8 mouse cellular contexts compared by ENCODE assay signal in the genomic region with DNA sequence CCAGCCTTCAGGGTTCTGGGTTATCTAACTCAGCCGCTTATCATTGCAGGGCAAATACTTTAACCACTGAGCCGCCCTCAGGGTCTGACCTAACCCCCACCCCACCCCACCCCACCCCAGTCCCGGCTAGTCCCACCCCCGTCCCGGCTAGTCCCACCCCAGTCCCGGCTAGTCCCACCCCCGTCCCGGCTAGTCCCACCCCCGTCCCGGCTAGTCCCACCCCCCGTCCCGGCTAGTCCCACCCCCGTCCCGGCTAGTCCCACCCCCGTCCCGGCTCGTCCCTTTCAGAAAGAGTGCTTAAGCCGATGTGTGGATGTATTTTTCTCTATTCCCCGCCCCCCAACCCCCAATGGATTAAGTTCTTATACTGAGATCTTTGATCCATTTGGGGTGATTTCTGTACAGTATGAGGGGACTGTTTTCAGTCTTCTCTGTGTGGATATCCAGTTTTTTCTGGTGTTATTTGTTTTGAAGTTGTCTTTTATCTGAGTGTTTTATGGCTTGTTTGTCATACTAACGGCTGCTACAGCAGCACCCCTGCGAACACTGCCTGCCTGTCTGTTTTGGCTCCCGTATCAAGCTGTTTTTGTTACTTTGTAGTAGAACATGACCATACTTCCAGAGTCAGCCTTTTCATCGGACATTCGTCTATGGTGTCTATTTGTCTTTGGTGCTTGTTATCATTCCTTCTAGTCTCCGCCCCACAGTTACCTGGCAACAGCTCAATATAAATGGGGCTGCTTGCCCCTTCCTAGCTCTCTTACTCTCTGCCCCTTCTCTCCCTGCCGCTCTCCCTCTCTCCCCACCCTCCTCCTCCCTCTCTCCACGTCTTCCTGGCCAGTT. TPM values are rescaled to one million over a fixed set of nuclear protein-coding genes. Genes with fewer than 3 reads are reported as not detected.
A peak's percentile ranks its signal among the peaks of the same experiment; 100 is the strongest.
DNase-seq lines count a peak whose midpoint lies in the region; ATAC-seq and TF ChIP-seq lines count a peak whose summit lies in the region.

No protein-coding gene starts in this region.

- H3K9me3 ChIP-seq in heart, embryonic 15.5 days (replicated peaks): no peaks in the 10 kb centered on the region
- no peaks in the 10 kb centered on the region for H3K9me3 ChIP-seq in limb, embryonic 14.5 days (ENCODE audit: control insufficient read depth, low read length)
- no peaks in the 10 kb centered on the region for H3K9me3 ChIP-seq in neural tube, embryonic 12.5 days

- DNase-seq in layer of hippocampus, adult 2 months (ENCODE audit: low spot score in 2 of 2): no peak
- no peak for DNase-seq in layer of hippocampus, postnatal 25 days (ENCODE audit: extremely low spot score in 1 of 2, low spot score in 1 of 2)
- peak; percentile 57 for DNase-seq in c-Kit-positive CD71-negative TER-119-negative erythroid progenitor cells, embryonic 14.5 days (ENCODE audit: low read depth)
- peak; percentile 24 for DNase-seq in limb, embryonic 14.5 days (ENCODE audit: low spot score)
- DNase-seq in frontal cortex, adult 2 months (ENCODE audit: extremely low spot score in 1 of 2, low spot score in 1 of 2): no peak
- DNase-seq in gastrocnemius, postnatal 25 days: no peak

- peak; percentile 60; the same call in 1 of the 2 replicates for ATAC-seq in heart, embryonic 15.5 days (replicated peaks; ENCODE audit: insufficient number of reproducible peaks, insufficient read depth, low FRiP score, low read depth)
- ATAC-seq in limb, embryonic 14.5 days (ENCODE audit: low FRiP score, low read depth): no peak
- no peak for ATAC-seq in neural tube, embryonic 12.5 days (ENCODE audit: low FRiP score, low read depth)

- WGBS in heart, embryonic 15.5 days: 4% methylated on average over 23 of the region's 27 CpGs
- 3% methylated on average over 26 of the region's 27 CpGs for WGBS in limb, embryonic 14.5 days
- WGBS in neural tube, embryonic 12.5 days: 3% methylated on average over 27 of the region's 27 CpGs

- TF ChIP-seq CTCF in layer of hippocampus, adult 2 months (conservative IDR thresholded peaks at IDR 0.05): no peak

- peak overlapping the region; percentile 40 for H3K4me3 ChIP-seq in layer of hippocampus, adult 2 months
- peak overlapping the region; percentile 35 for H3K4me3 ChIP-seq in heart, embryonic 15.5 days
- H3K4me3 ChIP-seq in limb, embryonic 14.5 days (replicated peaks; ENCODE audit: low read length): peak overlapping the region; percentile 27
- H3K4me3 ChIP-seq in neural tube, embryonic 12.5 days: peak overlapping the region; percentile 23; the same call in 1 of the 2 replicates

- 0 out of 2 replicates have a peak overlapping the region, but pooled peaks have one; percentile 2 for H3K27ac ChIP-seq in layer of hippocampus, adult 2 months
- H3K27ac ChIP-seq in heart, embryonic 15.5 days: no peak overlapping the region
- H3K27ac ChIP-seq in limb, embryonic 14.5 days (replicated peaks; ENCODE audit: low read depth, low read length): no peak overlapping the region
- no peak overlapping the region for H3K27ac ChIP-seq in neural tube, embryonic 12.5 days

- peaks cover 4% of the 10 kb centered on the region for H3K4me1 ChIP-seq in heart, embryonic 15.5 days (replicated peaks)
- no peaks in the 10 kb centered on the region for H3K4me1 ChIP-seq in limb, embryonic 14.5 days (ENCODE audit: control insufficient read depth, insufficient read depth, low read length)
- H3K4me1 ChIP-seq in neural tube, embryonic 12.5 days: peaks cover 7% of the 10 kb centered on the region

- no peaks in the 10 kb centered on the region for H3K27me3 ChIP-seq in heart, embryonic 15.5 days
- no peaks in the 10 kb centered on the region for H3K27me3 ChIP-seq in limb, embryonic 14.5 days (ENCODE audit: control insufficient read depth, insufficient read depth, low read length)
- no peaks in the 10 kb centered on the region for H3K27me3 ChIP-seq in neural tube, embryonic 12.5 days (replicated peaks)

- TF ChIP-seq POLR2A in limb, embryonic 14.5 days (IDR thresholded peaks at IDR 0.05; ENCODE audit: borderline replicate concordance, extremely low read depth, insufficient read depth, insufficient read length): no peak

- peak overlapping the region; percentile 64 for H3K4me2 ChIP-seq in heart, embryonic 15.5 days
- H3K4me2 ChIP-seq in limb, embryonic 14.5 days (replicated peaks; ENCODE audit: low read depth, low read length, severe bottlenecking): peak overlapping the region; percentile 56
- peak overlapping the region; percentile 60 for H3K4me2 ChIP-seq in neural tube, embryonic 12.5 days (replicated peaks)

- H3K36me3 ChIP-seq in heart, embryonic 15.5 days: no peaks in the 10 kb centered on the region
- no peaks in the 10 kb centered on the region for H3K36me3 ChIP-seq in limb, embryonic 14.5 days (ENCODE audit: control insufficient read depth, insufficient read depth, low read length)
- no peaks in the 10 kb centered on the region for H3K36me3 ChIP-seq in neural tube, embryonic 12.5 days

- no peak overlapping the region for H3K9ac ChIP-seq in heart, embryonic 15.5 days
- no peak overlapping the region for H3K9ac ChIP-seq in limb, embryonic 14.5 days (ENCODE audit: low read depth, low read length, severe bottlenecking)
- H3K9ac ChIP-seq in neural tube, embryonic 12.5 days: no peak overlapping the region

RNA-seq across cellular contexts. Expression of gene Slc4a8, which starts 14.2 kb away (rescaled TPM):
- 10 to 100 TPM; 77.4 to 94.2 TPM for total RNA-seq in layer of hippocampus, adult 2 months (2021)
- total RNA-seq in layer of hippocampus, postnatal 25 days (2021): 10 to 100 TPM; 78.0 to 78.8 TPM
- polyA plus RNA-seq in heart, embryonic 15.5 days (2015; fragmentation: Nextera tagmentation; extraction: Ambion mirVana): 0.53 and 1.7 TPM in 2 replicates
- 3.8 TPM in 2 replicates for polyA plus RNA-seq in limb, embryonic 14.5 days (2012; rRNA removed)
- 2.9 TPM in 2 replicates for polyA plus RNA-seq in limb, embryonic 14.5 days (2014; fragmentation: Nextera tagmentation; extraction: Ambion mirVana)
- 15.8 and 16.8 TPM in 2 replicates for polyA plus RNA-seq in neural tube, embryonic 12.5 days (2016; fragmentation: Nextera tagmentation; extraction: Ambion mirVana)
- polyA plus RNA-seq in frontal cortex, adult 2 months (2012; rRNA removed): 31.1 and 35.4 TPM in 2 replicates
- total RNA-seq in gastrocnemius, postnatal 25 days (2021): 1 to 10 TPM; 1.6 to 1.7 TPM

RNA-seq across cellular contexts. Expression of gene Galnt6, which starts 18.2 kb away (rescaled TPM):
- total RNA-seq in layer of hippocampus, adult 2 months (2021): 1 to 10 TPM; 5.6 to 7.0 TPM
- 1 to 10 TPM; 5.7 to 6.5 TPM for total RNA-seq in layer of hippocampus, postnatal 25 days (2021)
- polyA plus RNA-seq in heart, embryonic 15.5 days (2015; fragmentation: Nextera tagmentation; extraction: Ambion mirVana): 0.31 and 1.2 TPM in 2 replicates
- polyA plus RNA-seq in limb, embryonic 14.5 days (2012; rRNA removed): 1.1 TPM in 2 replicates
- polyA plus RNA-seq in limb, embryonic 14.5 days (2014; fragmentation: Nextera tagmentation; extraction: Ambion mirVana): 1.4 and 1.9 TPM in 2 replicates
- 0.15 and 0.37 TPM in 2 replicates for polyA plus RNA-seq in neural tube, embryonic 12.5 days (2016; fragmentation: Nextera tagmentation; extraction: Ambion mirVana)
- 3.6 and 3.8 TPM in 2 replicates for polyA plus RNA-seq in frontal cortex, adult 2 months (2012; rRNA removed)
- under 1 TPM; 0.08 to 0.13 TPM for total RNA-seq in gastrocnemius, postnatal 25 days (2021)

RNA-seq across cellular contexts. Expression of gene Cela1, which starts 59.6 kb away (rescaled TPM):
- total RNA-seq in layer of hippocampus, adult 2 months (2021): 1 to 10 TPM; 1.3 TPM
- total RNA-seq in layer of hippocampus, postnatal 25 days (2021): 1 to 10 TPM; 1.6 to 1.8 TPM
- 1.4 and 2.2 TPM in 2 replicates for polyA plus RNA-seq in heart, embryonic 15.5 days (2015; fragmentation: Nextera tagmentation; extraction: Ambion mirVana)
- polyA plus RNA-seq in limb, embryonic 14.5 days (2012; rRNA removed): 2.6 and 3.9 TPM in 2 replicates
- polyA plus RNA-seq in limb, embryonic 14.5 days (2014; fragmentation: Nextera tagmentation; extraction: Ambion mirVana): 2.8 and 3.4 TPM in 2 replicates
- polyA plus RNA-seq in neural tube, embryonic 12.5 days (2016; fragmentation: Nextera tagmentation; extraction: Ambion mirVana): 2.7 and 3.4 TPM in 2 replicates
- polyA plus RNA-seq in frontal cortex, adult 2 months (2012; rRNA removed): 6.7 and 6.9 TPM in 2 replicates
- not detected for total RNA-seq in gastrocnemius, postnatal 25 days (2021)

Comparison
In these comparisons a context has a peak if more than half of its experiments do, and no peak if none do; other contexts are left out.
1. DNase-seq: peak in c-Kit-positive CD71-negative TER-119-negative erythroid progenitor cells, embryonic 14.5 days (single experiment) and limb, embryonic 14.5 days (single experiment); none in layer of hippocampus, adult 2 months (0 of 2), layer of hippocampus, postnatal 25 days (0 of 2), frontal cortex, adult 2 months (0 of 2) and gastrocnemius, postnatal 25 days (single experiment).
2. Peak in every context shown above with its lines, with median percentiles within 50 percentile points of each other: H3K4me3 ChIP-seq and H3K4me2 ChIP-seq.